Mouse (Mus musculus) myocyte (in vitro differentiated cells): ENCODE results near the gene Ccdc177.

Experiments used
- E2F4 ChIP-seq: IDR thresholded peaks from one replicate; pipeline ENCODE4 v1.6.1; 2011; ENCODE audit warnings: mild to moderate bottlenecking, control low read depth, moderate library complexity; ENCODE audit not compliant: insufficient read depth
- MAX ChIP-seq: IDR thresholded peaks from one replicate; pipeline ENCODE4 v1.6.1; 2011; ENCODE audit warnings: low read depth, mild to moderate bottlenecking, control low read depth
- MYOD1 ChIP-seq, 3 experiments: IDR thresholded peaks; one replicate each; pipeline ENCODE4 v1.6.1; 2011; ENCODE audit warnings: control low read depth in 2 of 3, low read depth in 2 of 3, mild to moderate bottlenecking in 2 of 3, moderate library complexity in 1 of 3; ENCODE audit not compliant: insufficient read length in 2 of 3, control insufficient read depth in 1 of 3
- MYOG ChIP-seq, 3 experiments: IDR thresholded peaks; one replicate each; pipeline ENCODE4 v1.6.1; 2011; ENCODE audit warnings: control low read depth in 2 of 3, low read depth in 2 of 3, mild to moderate bottlenecking in 2 of 3; ENCODE audit not compliant: insufficient read length in 2 of 3, control insufficient read depth in 1 of 3, insufficient read depth in 1 of 3
- POLR2A ChIP-seq: IDR thresholded peaks from one replicate; pipeline ENCODE4 v1.6.1; 2011; ENCODE audit warnings: low read depth, mild to moderate bottlenecking, control low read depth, moderate library complexity; ENCODE audit not compliant: insufficient read length
- POLR2AphosphoS2 ChIP-seq: IDR thresholded peaks from one replicate; pipeline ENCODE4 v1.6.1; 2011; ENCODE audit warnings: low read depth, control low read depth; ENCODE audit not compliant: insufficient read length
- TCF12 ChIP-seq: IDR thresholded peaks from one replicate; pipeline ENCODE4 v1.6.1; 2011; ENCODE audit warnings: mild to moderate bottlenecking, control low read depth; ENCODE audit not compliant: poor library complexity, insufficient read depth, severe bottlenecking
- USF1 ChIP-seq: IDR thresholded peaks from one replicate; pipeline ENCODE4 v1.6.1; 2011; ENCODE audit warnings: low read depth, mild to moderate bottlenecking, control low read depth, moderate library complexity

DNA sequence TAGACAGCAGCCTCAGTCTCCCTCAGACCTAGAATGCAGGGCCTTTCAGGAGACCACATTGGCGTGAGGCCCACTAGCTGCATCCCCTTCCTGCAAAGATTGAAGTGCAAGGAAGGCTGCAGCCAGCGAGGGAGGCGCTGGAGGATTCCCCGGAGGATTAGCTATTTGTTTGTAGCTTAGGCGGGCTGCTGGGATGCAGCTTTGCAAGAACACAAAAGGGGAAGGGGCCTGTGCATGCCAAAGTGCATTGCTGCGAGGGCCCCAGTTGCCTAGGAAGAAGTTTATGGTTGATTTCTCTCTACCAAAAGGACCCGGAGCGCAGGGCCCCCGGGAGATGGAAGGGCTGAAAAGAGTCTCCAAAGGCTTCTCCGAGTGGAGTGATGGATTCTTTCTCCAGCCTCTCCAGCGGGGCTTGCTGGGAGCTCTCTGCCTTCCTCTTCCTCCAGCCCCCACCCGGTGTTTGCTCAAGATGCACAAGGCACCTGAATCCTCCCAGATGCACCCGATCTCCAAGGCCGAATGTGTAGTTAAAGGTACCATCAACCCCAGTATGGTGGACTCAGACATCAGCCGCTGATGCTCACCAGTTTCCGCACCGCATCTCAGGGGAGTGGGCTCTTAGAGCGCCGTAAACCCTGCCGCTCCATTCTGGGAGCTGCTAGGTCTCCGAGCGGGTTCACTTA, 633 bp downstream of the Ccdc177 start:
- TF ChIP-seq POLR2A (no peak), TCF12 (no peak), E2F4 (no peak), USF1 (no peak), MAX (no peak), MYOG (IDR thresholded peaks at IDR 0.05; ENCODE audit: control insufficient read depth in 1 of 3, insufficient read depth in 1 of 3, insufficient read length in 2 of 3, low read depth in 2 of 3) (no peak), POLR2AphosphoS2 (no peak), MYOD1 (IDR thresholded peaks at IDR 0.05; ENCODE audit: control insufficient read depth in 1 of 3, insufficient read length in 2 of 3, low read depth in 2 of 3) (no peak)
